Mouse (Mus musculus) naive thymus-derived CD4-positive, alpha-beta T cell, adult 2 months (primary cell): ENCODE results near the gene Luc7l3.
"Not testable (repeated sequence)": the region's sequence is repeated elsewhere in the genome, so short reads cannot be mapped to it uniquely, and the experiment has no call there.

Source experiments
- DNase-seq: peaks from one replicate; pipeline ENCODE4 v3.0.0-alpha.2; 2011; ENCODE audit warnings: low read depth

Gene Luc7l3

DNA sequence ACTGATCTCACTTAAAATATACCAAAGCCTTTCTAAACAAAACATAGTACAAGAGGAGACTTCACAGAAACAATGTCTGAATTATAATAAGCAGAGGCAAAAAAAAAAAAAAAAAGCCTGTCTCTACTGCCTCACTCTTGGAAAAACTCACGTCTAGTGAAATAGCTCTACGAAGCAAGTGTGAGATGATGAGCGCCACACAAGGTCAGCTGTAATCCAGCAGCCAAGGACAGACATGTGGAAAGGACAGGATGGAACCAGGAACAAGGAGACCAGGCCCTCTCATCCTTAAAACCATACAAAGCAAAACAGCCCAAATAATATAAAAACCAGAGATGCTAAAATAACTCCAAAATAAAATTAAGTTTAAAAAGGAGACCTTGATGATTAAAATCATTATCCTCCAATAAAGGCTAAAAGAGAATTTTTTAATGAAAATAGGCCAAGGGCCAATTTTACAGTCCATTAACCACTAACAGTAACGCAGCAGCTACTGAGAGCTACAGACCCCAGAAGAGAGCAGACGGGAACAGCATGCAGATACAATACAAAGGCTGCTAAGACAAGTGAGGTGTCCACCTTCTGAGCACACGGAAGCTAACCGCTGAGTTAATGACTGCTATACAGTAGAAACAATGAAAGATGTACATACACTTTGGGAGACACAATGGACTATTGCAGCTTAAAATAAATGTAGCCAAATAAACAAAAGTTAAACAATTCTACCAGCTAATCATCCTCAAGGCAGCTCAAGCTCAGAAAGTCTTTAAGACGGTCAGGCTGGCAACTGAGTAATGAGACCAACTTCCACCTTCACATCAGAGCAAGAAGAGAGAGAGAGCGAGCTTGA, 26.6 kb downstream of the Luc7l3 start:
- DNase-seq, result no peak

DNA sequence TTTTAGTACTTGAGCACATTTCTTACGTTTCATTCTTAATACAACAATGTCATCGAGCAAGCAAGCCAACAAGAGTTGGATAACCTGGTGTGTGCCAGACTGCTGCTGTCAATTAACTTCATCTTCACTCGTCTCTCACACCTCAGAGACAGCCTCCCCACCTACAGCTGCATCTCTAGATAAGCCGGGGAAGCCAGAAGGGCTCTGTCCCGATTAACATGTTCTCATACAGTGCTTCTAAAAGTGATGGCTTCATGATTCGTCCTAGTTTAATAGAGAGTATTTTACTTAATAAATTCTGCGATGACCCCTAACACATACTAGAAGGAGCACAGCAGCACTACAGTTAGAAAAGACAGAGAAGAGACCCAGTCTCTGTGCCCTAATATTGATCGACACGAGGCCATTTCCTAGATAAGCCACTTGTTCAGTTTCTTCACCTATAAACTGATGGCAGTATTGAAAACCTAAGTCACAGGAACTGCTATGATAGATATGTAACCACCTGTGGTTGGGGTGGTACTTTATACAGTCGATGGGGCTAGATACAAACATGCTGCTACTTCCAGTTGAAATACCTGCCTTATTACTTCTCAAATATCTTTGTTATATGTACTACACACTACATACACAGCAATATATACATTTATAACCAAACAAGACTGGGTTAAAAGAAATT, 31.6 kb downstream of the Luc7l3 start:
- no peak for DNase-seq

DNA sequence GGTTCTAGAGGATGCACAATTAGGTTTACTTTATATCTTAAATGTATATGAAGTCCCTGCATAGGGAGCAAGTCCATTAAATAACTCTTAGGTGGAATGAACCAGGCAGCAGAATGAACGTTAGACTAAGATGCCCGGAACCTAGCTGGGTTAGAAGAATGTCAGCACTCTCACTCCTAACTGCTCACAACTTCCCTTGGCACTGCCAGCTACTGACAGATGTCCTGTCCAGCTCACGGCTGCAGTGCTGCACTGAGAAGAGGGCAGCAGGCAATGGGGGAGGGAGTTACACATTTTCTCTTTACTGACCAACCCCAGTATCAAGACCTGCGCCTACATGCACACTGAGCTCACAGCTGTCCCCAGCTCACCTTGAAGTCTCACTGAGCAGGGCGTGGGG, 34.7 kb downstream of the Luc7l3 start:
- DNase-seq, result no peak

DNA sequence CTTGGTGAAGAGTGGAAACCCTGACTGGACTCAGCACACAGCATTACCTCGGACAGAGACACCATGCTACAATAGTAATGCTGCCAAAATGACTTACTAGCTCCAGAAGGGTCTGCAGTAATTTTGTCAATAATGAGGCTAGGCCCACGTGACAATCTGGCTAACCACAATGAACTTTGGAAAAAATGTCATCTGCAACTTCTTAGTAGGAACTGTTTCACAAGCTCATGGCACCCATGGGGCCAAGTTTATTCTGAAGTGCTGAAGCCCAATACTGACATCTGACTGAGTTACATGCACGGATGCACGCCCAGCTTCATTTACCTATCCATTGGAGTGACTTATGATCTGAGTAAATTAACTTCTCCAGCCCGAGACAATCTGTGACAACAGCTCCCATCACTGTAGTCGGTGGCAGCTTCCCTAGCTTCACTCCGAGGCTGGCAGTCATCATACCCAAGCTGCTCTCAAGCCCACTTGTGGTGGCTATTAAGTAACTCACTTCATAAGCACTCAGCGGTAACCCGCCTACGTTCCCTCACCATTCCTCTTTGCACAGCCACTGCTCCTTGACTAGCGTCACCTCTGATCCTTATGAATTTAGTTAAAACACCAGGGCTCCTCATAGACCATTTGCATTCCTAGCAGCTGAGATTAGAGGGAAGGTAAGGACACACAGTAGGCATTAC, 35.8 kb downstream of the Luc7l3 start:
- no peak for DNase-seq

DNA sequence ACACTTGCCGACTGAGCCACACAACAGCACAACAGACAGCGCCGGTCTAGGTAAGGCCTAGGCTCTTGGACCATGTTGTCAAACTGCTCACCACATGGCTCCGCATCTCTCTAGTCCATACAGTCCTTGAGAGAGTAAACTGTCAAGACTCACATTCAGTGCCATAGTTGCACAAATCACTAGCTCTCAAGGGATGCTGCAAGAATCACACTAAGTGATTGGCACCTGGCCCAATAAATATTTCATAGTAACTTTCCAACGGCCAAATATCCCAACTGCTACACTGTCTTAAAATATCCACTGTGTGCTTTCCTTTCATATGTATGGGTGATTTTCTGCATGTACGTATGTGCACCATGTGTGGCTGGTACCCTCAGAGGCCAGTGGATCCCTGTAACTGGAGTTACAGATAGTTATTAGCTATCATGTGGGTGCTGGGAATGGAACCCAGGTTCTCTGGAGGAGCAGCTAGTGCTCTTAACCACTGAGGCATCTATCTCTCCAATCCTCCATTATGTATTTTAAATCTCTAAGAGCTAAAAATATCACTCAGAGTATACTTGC, 38.2 kb downstream of the Luc7l3 start:
- no peak for DNase-seq

DNA sequence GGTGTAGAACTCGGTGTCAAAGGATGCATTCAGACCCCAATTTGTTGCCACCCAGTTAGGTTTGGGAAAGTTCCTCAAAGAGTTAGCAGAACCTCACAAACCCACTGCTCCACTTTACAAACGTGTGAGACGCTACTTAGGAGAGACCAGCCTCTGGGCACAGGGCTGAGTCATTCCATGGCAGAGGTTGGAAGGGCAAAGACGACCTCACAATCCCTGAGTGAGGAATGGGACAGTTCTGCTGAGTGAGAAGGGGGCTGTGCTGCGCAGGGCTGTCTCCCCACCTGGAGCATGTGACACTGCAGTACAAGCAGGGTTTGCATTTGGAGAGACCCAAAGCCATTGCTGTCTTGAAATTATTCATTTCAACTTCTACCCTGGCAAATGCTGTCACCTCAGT, 39.5 kb downstream of the Luc7l3 start:
- DNase-seq, result no peak

DNA sequence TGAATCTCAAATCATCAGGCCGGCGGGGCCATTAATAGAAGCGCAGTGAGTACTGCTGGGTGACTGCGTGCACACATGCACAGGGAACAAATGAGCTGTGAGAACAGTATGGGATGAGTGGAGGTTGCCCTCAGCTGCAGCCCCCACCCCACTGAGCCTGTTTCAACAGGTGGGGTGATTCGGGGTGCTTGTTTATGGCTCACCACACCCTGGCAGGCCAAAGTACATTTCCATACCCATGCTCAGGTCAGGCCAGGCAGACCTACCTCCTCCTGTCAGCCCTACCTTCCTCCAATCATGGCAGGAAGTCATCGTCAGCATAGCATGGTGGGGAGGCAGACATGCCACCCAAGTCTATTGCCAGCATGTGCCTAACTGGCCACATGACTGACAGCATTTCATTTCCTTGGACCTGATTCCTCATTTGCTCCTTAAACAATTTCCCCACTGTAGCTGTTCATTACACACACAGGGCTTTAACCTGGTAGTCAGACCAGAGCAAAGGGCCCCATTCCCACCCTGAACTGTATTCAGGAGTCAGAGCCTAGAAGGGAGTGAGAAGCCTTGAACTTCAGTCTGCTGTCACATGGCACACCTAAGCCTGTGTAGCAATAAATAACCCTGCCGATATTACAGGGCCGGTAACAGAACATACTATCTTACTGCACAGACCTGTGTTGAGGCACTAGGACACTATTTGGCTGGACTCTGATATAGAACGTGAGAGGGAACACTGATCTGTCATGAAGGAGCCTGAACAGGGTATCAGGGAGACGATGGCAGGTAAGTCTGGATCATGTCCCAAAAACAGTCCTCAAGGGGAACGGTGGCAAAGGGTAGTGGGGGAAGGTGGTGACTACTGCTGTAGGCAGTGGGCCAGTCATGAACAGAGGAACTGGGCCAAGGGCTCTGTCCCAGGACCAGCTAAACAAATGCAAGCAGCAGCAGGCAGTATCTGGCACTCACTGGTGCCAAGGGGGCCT, 40.3 kb downstream of the Luc7l3 start, which contains the start of gene Gm21885:
Gene Gm21885, plus strand, starts transcription at position 675 of the 983 bp plus-strand sequence.
- DNase-seq, result no peak

DNA sequence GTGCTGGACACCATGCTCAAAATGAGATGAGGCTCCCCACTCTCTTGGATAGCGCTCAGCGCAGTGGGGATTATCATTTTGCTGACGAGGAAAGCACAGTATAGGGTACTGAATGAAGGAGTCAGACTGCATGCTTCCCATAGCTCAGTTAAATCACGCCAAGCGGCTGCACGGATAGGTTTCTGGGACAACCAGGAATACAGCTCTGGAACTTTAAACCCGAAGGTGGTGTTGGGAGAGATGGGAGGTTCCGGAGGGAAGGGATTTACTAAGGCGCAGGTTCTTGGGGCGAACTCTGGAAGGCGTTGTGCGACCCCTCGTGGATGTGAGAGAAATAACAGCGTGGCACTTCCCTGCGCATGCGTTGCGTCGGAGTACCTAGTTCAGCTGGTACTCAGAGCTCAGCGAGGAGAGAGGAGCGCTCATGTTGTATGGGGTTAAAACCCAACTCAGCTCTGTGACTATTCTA, 44.9 kb downstream of the Luc7l3 start:
- DNase-seq, result peak; percentile 93

DNA sequence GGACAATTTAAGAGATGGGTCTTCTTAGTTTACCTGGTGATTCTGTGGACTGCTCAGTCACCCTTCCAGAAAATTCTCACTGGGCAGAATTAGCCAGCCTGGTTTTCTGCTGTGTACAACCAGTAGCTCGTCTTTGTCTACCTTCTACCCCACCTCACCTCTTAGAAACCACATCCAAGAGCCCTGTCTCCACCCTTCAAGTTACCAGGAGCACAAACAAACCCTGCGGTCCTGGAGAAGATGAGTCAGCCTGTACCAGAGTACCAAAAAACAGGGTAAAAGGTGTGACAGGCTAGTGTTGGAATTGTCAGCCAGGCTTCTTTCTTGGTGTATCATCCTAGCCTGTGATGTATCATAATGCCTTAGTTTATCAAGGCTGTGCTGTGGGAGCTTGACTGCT, 46.1 kb downstream of the Luc7l3 start:
- DNase-seq, result peak; percentile 84

DNA sequence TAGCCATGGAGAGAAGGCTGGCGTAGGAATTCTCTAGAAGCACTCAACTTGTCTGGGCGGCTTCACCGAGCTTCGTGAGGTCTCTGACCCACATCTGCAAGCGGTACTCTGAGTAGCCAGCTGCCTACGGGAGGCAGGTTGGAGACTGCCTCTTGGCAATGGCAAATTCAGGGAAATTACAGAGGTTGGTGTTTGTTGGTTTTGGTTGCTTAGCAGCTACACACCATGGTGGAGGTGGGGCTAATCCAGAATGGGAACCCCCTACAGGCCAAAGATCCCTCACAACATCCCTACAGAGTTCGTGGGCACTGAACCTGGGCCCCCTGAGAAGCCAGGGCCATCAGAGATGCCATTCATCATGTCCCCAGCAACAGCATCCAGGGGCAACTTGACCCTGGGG, 46.6 kb downstream of the Luc7l3 start:
- peak; percentile 62 for DNase-seq

DNA sequence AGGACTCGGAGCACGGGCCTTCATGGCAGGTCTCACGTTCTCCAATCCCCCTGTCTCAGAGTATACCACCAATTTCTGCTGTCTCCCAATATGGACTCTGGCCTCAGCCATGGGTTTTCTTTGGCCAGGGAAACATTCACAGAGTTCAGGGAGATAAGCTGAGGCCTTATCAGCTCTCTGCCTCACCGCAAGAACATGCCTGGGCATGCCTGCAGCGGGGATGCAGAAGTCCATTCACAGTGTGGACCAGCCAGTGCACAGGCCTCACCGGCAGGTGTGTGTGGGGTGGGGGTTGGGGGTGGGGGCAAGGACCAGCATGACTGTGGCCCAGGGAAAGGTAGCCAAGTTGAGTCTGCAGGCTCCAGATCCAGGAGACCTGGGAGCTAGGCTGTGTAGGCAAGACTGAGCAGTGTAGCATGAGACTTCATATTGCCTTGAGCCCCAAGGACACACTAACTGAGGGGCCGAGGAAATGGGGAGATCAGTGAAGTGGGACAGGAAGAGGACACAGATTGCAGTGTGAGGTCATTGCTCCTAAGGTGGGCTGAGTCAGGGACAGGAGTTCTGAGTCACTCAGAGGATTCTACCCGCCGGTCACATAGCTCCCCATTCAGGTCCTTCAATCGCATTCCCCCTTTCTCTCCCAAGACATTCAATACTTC, 47.5 kb downstream of the Luc7l3 start:
- no peak for DNase-seq

DNA sequence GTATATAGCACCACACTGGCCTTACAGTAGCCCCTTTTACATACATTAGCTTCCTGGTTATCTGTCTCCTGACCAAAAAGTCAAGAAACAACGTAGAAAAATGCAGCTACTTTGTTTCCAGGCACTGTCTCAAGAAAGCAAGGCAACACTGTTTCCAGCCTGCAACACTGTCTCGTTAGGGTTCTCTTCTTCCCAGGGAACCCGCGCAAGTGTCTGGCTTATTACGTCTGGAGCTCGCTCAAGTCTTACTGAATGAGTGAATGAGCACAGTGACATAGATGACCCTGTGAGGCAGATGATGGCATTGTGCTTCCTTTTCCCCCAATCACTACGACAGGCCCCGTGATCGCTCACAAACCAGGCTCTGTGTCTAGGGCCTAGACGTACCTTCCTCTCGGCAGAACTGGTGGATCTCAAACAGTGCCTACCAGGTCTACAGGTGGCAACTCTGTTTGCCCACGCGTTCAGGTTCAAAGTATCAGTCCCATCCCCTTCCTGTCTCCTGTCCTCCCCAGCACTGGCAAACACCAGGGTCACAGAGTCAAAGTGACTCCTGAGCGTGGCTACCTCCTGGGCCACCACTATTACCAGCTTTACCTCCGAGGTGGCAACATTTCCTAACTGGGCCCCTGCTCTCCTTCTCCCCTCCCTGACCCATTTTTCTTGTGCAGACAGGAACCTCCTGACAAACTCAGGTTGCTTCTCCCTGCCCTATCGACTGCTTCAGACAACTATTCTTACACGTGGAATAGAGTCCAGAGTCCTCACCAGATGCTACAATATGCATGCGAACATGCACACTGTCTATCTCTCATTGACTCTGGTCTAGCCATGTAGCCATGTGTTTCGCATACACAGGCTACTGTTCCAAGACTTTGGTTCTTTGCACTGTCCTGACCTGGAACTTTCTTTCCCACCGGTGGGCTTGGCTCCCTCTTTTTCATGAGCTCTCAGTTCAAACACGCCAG, 48.5 kb downstream of the Luc7l3 start:
- DNase-seq, result no peak

DNA sequence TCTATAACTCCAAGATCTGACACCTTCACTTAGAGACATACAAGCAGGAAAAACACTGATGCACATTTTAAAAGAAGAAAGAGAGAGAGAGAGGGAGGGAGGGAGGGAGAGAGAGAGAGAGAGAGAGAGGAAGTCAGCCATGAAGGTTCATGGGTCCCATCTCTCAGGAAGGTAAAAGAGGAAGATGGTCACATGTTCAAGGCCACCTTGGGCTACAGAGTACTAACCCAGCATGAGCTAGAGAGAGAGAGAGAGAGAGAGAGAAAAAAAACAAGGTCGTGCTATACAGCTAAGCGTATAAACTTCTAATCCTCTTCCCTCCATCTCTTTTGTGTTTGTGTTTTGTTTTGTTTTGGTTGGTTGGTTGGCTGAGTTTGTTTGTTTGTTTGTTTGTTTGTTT, 50.8 kb downstream of the Luc7l3 start:
- no peak for DNase-seq

DNA sequence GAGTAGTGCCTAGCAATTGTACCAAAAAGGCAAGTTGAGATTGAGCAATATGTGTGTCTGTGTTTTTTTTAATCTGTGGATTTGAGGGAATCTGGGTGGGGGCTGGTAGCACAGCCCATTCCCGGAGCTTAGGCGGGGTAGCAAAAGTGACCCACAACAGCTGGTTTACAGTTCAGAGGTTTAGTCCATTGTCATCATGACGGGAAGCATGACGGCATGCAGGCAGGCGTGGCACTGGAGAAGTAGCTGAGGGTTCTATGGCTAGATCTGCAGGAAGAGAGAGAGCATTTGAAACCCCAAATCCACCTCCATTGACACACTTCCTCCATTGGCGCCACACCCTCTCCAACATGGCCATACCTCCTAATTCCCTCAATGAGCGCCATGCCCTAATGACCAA, 51.9 kb downstream of the Luc7l3 start:
- DNase-seq, result no peak

DNA sequence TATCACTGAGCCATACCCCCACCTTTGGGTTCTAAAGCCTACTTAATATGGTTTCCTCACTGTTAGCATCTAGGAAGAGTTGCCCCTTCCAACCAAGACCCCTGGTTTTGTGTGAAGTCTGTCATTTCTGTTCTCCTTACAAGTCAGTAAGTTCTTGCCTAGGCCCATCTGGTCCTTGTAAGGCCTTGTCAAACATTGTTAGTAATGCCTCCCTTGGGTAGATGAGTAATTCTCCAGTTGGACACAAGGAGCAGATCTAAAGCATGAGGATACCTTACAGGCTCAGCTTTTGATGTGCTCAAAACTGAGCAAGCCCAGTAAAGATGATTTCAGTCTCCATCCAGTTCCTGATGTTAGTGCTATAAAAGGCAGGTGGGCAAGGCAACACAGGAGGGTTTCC, 53.0 kb downstream of the Luc7l3 start:
- DNase-seq, result no peak

DNA sequence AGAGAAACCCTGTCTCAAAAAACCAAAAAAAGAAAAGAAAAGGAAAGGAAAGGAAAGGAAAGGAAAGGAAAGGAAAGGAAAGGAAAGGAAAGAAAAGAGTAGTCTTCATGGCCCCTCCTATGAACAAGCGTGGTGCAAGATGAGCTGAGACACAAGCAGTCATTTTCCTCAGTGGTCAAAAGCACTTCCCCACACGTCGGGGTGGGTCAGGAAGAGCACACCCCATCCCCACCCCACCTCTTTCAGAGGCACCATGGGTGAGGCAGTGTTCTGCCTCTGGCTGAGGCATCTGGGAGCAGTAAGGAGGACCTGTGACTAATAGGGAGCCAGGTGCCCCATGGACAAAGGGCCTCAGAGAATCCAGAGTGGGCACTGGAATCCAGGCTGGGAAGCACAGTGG, 55.6 kb downstream of the Luc7l3 start:
- not testable (repeated sequence) for DNase-seq

DNA sequence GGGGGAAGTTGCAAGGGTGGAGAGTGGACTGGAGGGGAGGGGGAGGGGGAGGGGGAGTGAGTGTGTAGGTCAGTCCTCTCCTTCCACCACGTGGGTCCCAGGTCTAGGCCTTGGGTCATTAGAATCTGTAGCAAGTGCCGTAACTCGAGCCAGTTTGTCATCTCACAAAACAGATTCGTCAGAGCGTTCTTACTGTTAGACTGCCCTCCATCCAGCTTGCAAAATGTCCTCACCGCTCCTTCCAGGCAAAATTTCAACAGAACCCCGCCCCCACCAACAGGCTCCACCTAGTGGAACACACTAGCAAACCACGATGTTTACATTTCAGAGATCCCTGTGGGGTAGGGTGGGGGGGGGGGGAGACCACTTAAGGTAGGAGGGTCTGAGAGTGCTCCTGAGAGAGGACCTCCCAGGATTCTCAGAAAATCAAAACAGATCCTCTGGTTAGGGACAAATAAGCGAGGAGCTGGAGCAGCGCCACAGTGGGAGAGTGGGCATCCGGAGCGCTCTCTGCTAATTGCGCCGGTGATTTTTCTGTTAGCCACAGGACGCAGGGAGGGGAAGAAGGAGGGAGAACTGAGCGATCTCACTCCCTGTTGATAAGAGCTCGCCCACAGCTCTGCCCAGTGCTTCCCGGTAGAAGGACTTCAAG, 56.5 kb downstream of the Luc7l3 start:
- peak; percentile 51 for DNase-seq

DNA sequence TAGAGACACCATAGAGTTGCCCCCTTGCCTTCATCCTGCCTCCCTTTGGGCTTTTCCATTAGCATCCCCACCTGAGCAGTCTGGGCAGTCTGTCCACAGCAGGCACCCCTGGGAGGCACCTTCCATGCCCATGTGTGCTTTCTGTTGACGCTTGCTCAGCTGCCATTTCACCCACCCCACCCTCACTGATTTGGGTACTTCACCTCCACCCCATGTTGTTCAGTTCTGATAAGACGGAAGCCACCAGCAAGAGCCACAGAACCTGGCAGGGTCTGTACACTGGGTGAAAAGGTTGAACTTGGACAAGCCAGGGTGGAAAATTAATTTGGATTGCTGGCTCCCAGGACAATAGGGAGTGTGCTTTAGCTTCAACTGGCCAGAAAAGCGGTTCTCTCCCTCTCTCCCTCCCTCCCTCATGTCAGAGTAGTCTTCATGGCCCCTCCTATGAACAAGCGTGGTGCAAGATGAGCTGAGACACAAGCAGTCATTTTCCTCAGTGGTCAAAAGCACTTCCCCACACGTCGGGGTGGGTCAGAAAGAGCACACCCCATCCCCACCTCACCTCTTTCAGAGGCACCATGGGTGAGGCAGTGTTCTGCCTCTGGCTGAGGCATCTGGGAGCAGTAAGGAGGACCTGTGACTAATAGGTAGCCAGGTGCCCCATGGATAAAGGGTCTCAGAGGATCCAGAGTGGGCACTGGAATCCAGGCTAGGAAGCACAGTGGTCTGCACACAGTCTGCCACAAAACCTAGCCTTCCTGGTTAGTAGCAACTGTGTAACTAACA, 60.0 kb downstream of the Luc7l3 start:
- DNase-seq, result no peak
